Mouse (Mus musculus) spleen, adult 12 weeks (tissue): ENCODE data around the gene Rreb1.
A peak's percentile ranks its signal among the peaks of the same experiment; 100 is the strongest.

Experiments used
- DNase-seq: peaks from one replicate; pipeline ENCODE4 v3.0.0; 2022; ENCODE audit warnings: low spot score

Gene Rreb1

DNA sequence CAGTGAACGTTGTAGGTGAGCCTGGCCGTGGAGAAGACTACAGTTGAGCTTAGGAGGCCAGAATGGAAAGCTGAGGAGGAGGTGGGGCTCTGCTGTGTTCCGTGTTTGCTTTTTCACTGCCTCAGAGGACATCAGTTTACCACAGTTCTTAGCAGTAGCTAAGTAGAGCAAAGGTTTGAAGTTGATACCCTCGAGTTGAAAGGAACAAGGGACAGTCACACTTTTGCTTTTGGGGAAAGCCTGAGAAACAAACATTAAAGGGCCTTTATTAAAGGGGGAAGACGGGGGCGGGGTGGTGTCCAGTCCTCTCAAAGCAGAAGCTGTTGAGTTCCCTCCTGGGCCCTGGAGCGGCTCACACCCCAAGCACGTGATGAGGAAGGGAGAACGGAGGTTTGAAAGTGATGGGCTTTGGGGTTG is 1.1 kb downstream of the Rreb1 start:
- DNase-seq = no peak

DNA sequence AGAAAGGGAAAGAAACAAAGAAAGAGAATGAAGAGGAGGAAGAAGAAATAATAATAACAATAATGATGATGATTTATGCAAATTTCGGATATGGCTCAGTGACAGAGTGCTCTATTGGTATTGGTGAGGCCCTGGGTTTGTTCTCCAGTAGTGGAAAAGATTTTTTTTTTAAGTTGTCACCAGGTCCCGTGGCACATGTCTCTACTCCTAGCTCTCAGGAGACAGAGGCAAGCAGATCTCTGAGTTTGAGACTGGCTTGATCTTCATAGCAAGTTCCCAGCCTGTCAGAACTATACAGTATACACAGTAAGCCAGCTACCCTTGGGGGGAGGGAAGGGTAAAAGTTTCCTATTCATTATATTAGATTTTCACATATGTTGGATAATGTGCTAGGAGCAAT is 3.4 kb downstream of the Rreb1 start:
- no peak for DNase-seq

DNA sequence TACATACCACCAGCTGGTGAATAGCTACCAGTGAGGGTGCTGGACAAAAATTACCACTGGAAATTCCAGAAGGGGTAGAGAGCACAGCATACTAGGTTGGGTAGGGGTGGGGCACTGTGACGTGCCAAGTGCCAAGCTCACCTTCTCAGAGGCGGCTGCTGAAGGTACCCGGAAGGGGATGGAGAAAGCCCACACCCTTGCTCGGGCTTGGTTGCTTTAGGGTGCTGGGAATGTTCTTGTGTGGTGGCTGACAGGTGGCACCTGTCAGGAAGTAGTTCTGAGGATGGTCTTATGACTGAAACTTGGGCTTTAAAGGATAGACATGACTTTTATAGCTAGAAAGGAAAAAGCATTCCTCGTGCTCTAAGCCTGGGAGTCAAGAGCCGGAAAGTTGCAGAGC is 3.9 kb downstream of the Rreb1 start:
- DNase-seq = no peak

DNA sequence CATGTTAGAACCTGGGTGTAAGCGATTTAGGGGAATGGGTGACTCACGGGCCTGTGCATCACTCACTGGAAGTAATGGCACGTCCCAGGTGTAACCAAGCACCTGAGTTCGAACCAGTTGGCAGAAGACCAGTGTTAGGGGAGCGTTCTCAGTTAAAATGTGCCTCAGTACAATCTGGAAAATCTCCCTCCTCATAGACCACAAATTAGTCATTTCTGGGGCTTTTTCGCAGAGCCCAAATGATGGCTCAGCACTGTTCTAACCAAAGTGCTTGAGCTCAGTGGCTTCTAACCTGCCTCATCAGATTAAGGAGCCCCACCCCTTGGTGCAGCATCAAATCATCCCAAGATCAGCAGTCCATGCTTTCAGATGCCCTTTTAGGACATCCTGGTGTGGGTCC is 5.5 kb downstream of the Rreb1 start:
- DNase-seq = no peak

DNA sequence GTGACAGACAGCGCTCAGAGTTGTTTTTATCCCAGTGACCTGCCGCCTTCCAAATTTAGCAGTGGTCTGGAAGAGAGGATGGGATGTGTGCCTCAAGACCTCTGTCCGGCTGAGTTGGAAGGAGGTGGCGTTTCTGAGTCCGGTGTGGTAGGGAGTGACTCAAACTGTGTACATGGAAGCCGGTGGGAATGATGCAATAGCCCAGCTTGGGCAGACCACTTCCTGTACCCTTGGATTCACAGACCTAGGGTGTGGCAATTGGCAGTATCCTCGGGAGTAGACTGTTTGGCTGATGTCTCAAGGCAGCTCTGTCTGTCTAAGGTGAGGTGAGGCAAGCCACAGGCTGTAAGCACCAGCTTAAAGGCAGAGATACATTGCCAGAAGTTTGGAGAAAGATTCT is 6.0 kb downstream of the Rreb1 start:
- no peak for DNase-seq

DNA sequence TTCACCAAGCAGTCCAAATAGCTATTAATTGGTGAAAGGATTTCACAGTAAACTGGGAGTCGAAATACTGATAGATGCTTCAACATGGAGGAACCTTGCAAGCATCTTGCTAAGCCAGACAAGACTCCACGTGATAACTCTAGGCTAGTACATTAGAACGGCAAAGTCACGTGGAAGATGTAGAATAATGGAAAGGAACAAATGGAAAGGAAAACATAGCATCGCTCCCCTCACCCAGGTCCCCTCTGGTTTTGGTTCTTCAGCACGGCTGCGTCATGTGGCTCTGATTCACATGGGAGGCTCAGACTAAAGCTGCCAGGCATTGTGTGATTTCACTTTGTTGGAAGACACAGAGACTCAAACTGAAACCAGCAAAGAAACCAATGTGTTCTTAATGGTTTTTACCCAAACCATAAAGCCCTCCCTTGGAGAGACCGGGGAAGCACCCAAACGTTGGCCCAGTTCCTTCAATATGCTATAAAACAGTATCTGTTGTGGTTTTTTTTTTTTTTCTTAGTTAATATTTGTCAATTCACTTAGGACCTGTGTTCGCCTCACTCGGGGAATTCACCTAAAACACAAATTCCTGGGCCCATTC is 14.6 kb downstream of the Rreb1 start:
- no peak for DNase-seq

DNA sequence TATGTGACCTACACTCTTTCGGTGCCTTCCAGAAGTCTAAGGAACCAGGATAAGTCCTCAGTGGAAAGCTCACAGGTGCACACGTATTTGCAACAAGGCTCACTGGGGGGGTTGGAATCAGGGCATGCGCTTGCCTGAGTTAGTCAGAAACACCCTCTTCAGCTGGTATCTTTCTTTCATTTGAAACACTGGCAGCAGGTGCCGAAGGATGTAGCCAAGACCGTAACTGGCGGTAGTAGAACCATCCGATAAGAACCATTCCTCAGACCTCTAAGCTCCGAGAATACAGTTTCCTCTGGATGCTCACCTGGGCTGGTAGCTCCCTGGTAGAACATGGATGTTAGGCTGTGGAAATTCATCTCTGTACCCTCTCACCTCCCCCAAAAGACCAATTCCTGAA is 20.6 kb downstream of the Rreb1 start:
- no peak for DNase-seq

DNA sequence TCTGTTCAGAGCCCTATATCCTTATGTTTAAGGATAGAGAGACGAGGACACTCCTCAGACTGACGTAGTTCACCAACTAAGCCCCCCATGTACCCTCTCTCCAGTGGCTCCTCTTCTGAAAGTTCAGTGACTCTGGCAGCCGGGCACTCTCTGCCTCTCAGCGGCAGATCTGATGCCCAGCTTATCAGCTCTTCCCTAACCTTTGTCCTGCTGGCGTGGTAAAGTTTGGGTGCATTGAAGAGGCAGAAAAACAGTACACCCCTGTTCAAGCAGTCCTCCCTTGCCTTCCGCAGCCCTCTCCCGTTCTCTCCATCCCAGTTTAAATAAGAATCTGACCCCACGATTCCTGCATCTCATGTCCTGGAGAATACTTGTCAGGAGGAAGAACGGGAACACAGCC is 21.2 kb downstream of the Rreb1 start:
- no peak for DNase-seq

DNA sequence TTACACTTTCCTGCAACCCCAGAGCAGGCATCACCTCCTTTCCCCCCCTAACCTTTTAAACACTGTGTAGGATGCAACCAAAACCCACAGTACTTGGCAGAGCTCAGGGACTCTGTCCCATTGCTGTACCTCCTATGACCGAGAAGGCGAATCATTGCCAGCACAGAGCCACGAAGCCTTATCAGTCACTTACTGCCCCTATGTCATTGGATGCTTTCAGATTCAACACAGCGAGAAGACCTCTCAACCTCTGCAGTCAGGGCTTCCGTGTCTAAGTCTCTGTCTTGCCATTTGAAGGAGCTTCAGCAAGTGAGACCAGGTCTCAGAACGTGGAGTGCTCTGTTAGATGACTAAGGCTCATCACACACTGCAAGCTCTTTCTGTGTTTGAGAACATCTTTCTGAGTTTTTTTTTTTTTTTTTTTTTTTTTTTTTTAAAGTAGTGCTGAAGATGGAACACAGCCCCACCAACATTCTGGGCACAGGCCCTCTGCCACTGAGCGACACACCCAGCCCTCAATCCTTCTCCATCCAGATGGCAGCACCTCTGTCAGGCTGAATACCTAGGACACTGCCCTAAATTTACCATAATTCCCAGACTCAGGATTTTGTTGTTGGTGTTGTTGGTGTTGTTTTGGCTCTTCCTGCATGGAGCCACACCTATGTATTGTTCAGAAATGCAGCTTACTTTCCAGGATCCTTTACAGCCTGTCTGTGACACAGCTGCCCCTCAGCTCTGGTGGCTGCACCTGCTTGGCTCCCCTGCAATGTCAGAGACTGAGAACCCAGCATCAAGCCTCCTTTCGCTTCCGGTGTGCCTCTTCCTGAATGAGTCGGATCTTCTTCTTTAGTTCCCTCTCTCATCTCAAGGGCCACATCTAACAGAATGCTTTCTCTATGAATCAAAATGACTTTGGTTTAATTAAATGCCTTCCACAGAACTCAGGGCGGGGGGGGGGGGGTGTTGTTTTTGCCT is 23.2 kb downstream of the Rreb1 start:
- DNase-seq = no peak

DNA sequence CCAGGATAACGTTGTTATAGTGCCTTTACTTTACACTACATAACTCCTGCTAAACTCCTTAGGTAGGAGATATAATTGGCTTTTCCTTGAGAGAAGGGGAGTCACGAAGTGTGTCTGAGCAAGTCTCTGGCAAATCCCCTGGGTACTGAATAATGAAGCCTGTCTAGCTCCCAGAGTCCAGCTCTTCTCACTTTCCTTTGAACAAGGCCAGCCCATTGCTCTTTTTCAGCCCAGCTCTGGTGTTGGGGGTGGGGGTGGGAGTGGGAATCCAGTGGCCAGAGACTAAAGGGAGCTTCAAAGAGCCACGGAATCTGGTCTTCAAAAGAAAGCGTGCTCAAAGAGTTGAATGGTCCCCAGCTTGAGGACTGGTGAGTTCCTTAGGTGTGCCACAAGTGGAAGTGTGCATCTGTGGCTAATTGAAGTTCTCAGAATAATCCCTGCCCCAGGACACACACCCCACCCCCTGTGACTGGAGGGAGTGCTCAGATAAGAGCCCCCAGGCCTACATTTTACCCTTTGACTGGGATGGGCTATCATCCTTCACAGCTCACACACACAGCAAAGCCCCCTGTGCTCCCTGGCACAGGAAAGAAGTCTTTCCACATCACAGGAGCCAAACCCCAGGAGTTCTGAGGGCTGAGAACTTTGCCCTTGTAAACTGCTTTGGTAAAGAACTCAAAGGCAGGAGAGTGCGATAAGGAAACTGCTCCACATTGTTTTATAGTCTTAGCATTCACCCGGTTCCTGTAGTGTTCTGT is 24.2 kb downstream of the Rreb1 start:
- DNase-seq = no peak

DNA sequence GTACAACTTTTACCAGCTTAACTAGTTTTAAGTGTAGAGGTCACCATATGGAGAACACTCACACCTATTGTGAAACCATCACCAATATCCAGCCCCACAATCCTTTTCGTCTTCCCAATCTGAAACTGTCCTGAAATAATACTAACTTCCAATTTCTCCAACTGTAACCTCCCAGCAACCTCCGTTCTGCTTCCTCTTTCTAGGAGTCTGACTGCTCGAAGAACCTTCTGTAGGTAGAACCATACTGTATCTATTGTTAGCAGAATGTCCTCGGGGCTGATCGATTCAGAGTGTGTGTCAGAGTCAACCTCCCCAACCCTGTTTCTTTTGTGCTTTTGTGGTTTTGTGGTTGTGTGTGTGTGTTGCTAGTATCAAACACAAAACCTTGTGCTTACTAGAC is 25.0 kb downstream of the Rreb1 start:
- no peak for DNase-seq

DNA sequence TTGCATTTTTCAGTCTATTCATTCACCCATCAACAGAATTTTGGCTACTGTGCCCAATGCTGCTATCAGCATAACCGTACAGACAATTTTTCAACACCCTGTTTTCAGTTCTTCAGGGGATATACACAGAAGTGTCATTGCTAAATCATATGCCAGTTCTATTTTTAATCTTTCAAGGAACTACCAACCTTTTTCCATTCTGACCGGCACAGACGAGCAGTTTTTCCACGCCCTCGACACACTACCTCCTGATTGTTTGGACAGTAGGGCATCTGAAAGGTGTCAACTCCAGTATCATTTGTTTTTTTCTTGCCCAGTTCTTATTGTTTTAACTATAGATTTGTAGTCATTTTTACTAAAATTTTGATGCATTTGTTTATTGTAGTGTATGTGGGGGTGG is 25.8 kb downstream of the Rreb1 start:
- no peak for DNase-seq

DNA sequence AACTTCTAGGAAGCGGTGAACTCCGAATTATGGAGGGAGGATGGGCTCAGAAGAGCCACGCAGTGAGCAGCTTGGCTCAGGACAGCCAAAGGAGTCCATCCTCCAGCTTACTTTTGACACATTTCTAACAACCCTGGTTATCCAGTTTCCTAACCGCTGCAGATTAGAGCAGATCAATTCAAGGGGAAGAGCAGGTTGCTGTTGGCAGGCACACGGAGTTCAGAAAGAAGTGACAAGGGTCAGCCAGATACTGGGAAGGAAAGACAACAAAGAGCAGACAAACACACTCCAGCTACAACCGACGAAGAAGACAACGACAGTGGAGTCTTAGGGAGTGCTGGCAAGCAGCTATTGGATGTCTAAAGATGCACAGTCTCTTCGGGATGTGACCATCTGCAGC is 36.8 kb downstream of the Rreb1 start:
- no peak for DNase-seq

DNA sequence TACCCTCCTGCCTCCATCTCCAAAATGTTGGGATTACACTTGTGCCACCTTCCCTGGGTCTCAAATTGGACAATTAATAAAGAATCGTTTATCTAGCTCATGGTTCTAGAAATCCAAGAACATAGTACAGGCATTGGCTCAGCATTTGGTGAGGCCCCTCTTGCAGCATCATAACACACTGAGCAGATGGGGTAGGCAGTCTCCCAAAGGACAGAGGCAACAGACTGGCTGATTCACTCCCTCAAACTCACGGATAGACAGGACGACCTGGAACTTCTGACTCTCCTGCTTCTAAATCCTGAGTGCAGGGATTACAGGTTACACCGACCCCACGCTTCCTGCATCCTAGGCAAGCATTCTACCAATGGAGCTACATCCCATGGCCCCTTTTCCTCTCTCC is 38.5 kb downstream of the Rreb1 start:
- no peak for DNase-seq

DNA sequence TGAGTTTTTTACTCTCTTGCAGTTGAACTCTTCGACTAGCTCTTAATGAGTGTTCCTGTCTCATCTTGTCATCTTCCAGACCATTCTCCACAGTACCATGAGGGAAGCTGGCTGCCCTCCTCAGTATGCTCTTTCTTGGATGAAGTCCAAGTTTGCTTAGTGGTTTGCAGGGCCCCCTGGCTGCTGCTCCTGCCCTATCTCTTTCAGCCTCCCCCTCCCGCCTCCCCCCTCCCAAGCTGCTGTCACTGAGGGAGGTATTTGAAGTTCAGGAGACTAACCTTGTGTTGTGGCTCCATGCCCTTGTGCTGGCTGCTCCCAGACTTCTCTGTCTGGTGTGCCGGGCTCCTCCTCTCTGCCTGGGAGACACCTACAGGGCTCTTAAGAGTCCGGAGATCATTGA is 43.2 kb downstream of the Rreb1 start:
- DNase-seq = no peak

DNA sequence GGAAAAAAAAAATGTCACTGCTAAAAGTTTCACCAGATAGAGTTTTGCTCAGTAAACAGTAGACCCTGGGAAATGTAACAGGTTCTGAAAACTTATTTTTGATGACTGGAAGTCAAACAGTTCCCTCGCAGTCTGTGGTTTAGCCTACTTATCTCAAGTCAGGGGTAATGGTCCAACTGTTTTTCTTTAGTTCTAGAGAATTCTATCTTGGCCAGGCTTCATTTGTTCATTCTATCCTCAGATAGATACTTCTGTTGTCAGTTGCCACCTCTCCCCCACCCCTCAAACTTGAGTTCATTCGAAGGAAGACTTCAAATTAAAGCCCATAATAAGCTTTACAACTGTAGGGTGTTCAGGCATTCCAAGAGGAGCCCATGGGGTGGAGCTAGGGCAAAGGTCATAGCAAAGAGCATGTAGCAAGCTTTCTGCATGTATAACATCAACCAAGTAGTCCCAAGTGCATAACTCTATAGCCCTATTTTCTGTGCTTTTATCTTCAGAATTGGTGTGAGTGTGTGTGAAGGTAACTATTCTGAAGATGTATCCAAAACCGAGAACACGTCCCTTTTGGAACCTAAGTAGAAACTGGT is 46.2 kb downstream of the Rreb1 start:
- DNase-seq = no peak

DNA sequence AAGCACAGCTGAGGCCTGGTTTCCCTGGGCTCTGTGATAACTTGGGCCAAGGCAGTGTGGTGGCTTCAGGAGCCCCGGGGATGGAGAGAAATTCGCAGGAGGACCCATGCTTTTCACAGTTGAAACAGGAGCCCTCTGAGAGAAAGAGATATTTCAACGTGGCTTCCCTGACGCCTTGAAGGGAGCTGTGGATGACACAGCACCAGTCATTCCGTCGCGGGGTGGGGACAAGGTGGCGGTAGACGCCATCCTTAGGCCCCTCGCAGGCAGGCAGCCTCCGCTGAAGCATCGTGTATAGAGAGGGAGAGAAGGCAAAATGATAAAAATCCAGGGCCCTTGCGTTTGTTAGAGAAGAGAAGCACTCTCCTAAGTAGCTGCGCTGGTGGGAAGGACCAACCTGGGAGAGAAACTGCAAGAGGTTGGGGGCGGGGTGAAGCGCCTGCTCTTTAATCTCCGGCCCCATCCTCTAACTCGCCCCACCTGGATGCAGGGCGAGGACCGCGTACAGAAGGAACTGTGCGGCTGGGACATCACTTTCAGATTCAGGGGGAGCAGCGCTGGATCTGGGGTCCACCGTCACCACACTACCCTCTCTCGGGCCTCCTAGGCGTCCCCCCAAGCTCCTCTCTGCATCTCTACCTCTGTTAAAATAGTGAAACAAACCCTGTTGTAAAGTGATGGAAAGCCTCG is 46.9 kb downstream of the Rreb1 start:
- DNase-seq = peak; percentile 30

DNA sequence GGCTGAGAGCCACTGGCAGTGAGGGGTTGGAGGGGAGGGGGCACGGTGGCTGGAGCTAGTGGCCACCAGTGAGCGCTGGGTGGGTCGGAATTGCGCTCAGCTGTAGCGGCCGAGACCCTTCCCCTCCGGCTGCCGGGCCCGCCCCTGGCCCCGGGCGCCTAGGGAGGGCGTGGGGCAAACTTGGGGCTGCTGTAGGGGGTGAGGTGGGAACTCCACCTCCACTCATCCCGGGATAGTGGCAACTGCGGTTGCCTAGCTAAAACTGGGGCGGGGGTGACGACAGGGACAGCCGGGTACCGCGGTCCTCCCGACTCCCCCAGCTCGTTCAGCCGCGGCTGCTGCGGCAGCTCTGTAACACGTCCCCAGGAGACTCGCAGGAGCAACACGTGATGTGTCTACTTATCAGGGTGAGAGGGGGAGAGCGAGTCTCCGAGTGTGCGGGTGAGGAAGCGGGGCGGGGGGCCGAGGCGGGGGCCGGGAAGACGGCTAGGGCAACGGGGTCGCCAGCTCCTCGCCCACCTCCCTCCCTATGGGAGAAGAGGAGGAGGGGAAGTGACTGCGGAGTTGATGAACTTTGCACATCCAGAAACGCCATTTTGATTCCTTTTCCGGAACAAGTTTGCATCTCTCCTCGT is 47.6 kb downstream of the Rreb1 start:
- peak; percentile 34 for DNase-seq

DNA sequence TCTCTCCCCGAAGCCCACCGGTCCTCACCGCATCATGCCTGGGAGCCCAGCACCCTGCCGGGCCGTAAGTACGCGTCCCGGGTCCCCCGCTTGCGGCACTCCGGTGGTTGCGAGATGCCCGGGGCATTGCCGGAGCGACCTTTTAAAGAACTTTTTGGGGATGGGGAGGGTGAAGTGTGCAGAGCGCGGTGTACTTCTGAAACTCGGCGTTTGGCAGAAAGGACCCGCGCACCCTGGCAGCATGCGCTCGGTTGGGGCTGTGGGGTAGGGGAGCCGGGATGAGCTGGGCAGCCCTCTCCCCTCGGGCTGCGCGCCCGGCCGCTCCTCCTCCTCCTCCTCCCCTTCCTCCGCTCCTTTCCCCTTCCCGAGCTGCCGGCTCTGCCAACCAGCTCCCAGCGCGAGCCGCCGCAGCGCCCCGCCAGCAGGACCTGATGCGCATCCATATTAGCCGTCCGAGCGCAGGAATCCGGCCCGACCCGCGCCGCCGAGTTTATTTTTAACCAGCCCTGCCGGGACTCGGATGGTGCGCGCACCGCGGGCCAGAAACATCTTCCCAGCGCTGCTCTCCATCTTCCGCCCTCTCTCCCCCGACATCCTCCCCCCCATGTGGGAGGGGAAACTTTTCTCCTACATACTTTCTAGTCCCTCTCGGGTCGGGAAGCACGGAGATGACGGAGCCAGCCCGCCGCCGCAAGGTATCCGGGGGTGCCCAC is 48.2 kb downstream of the Rreb1 start:
- peak; percentile 40 for DNase-seq

DNA sequence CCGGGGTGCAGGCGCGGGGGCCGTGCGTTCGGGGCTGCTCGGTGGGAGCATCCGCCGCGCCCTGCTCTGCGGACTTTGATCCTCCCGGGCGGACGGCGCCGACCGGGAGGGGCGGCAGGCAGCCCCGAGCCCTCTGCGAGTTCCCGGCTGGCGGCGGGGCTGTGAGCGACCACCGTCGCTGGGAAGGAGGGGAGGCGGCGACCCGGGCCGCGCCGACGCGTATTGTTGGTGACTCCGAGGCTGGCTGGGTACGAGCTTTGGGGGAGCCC is 48.7 kb downstream of the Rreb1 start:
- no peak for DNase-seq
